ENCODE assay signal across 8 mouse cellular contexts in the genomic region with DNA sequence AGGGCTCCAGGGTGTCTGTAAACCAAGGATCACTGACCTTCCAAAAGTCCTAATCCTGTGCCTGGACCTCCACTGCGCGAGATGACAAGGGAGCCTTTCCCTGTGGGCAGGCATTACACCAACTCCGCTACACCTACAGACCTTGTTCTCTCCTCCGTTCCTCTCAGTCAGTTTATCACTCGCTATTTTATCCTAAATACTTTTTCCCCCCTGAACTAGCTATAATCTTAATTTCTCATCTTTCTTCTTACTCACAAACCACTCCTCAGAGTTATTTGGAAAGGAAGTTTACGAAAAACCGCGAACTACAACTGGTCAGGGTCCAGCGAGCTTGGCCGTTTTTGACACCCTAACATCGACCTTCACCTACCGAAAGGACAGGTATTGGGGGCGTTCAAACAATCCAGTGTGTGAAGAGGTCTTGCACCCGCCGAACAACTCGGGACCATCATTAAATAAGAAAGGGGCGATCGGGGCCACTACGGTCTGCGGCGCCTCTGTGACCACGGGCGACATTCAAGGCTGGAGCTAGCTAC. TPM values are rescaled to one million over a fixed set of nuclear protein-coding genes. Genes with fewer than 3 reads are reported as not detected.
DNase-seq lines count a peak whose midpoint lies in the region; ATAC-seq and TF ChIP-seq lines count a peak whose summit lies in the region.

No protein-coding gene starts in this region.

- no peak; the same call in 1 of the 2 replicates for ATAC-seq in heart, embryonic 11.5 days (replicated peaks; ENCODE audit: insufficient number of reproducible peaks, low FRiP score, low TSS enrichment)
- peak; percentile 57 for ATAC-seq in forebrain, embryonic 11.5 days (replicated peaks; ENCODE audit: low FRiP score)
- 0 out of 2 replicates have a peak, but pooled peaks have one; percentile 22 for ATAC-seq in kidney, postnatal 0 days (replicated peaks; ENCODE audit: low FRiP score, low read depth)
- 0 out of 2 replicates have a peak, but pooled peaks have one; percentile 36 for ATAC-seq in midbrain, postnatal 0 days (ENCODE audit: low FRiP score)
- no peak; the same call in 1 of the 2 replicates for ATAC-seq in megakaryocyte progenitor cell, adult 5-6 weeks (replicated peaks; ENCODE audit: poor library complexity)

- no peaks in the 10 kb centered on the region for H3K9me3 ChIP-seq in heart, embryonic 11.5 days (replicated peaks; ENCODE audit: control insufficient read depth, low read length)
- H3K9me3 ChIP-seq in ES-E14 (ENCODE audit: control insufficient read depth, insufficient read depth, low read depth, low read length), result no peaks in the 10 kb centered on the region
- no peaks in the 10 kb centered on the region for H3K9me3 ChIP-seq in forebrain, embryonic 11.5 days (ENCODE audit: control insufficient read depth, low read length)
- no peaks in the 10 kb centered on the region for H3K9me3 ChIP-seq in kidney, postnatal 0 days (replicated peaks; ENCODE audit: low read length)
- no peaks in the 10 kb centered on the region for H3K9me3 ChIP-seq in midbrain, postnatal 0 days (ENCODE audit: low read length)

- H3K4me2 ChIP-seq in heart, embryonic 11.5 days, result peak overlapping the region; percentile 91
- H3K4me2 ChIP-seq in forebrain, embryonic 11.5 days (ENCODE audit: low read depth, low read length, severe bottlenecking), result peak overlapping the region; percentile 77
- H3K4me2 ChIP-seq in kidney, postnatal 0 days (ENCODE audit: low read length), result peak overlapping the region; percentile 98
- H3K4me2 ChIP-seq in midbrain, postnatal 0 days (ENCODE audit: low read depth, low read length, poor library complexity, severe bottlenecking), result peak overlapping the region; percentile 99

- no peak for DNase-seq in heart, adult 11 months
- no peak for DNase-seq in ES-E14 (ENCODE audit: low read depth, low spot score)
- DNase-seq in forebrain, embryonic 11.5 days (ENCODE audit: low spot score), result no peak
- no peak for DNase-seq in kidney, postnatal 0 days (ENCODE audit: low spot score)
- DNase-seq in midbrain, postnatal 0 days (ENCODE audit: low spot score), result peak; percentile 5
- DNase-seq in ovary, adult 18-20 months (ENCODE audit: low spot score), result no peak

- 2% methylated on average over 23 of the region's 23 CpGs for WGBS in heart, embryonic 11.5 days (ENCODE audit: insufficient replicate concordance)
- WGBS in forebrain, embryonic 11.5 days, result 2% methylated on average over 23 of the region's 23 CpGs
- under 1% methylated on average over 23 of the region's 23 CpGs for WGBS in kidney, postnatal 0 days
- 2% methylated on average over 23 of the region's 23 CpGs for WGBS in midbrain, postnatal 0 days

- H3K9ac ChIP-seq in heart, embryonic 11.5 days (ENCODE audit: low read depth, low read length), result peak overlapping the region; percentile 92
- H3K9ac ChIP-seq in ES-E14 (ENCODE audit: insufficient read depth, low read depth, low read length, poor library complexity, severe bottlenecking), result peak overlapping the region; percentile 88
- H3K9ac ChIP-seq in forebrain, embryonic 11.5 days (ENCODE audit: low read length), result peak overlapping the region; percentile 96
- peak overlapping the region; percentile 78 for H3K9ac ChIP-seq in kidney, postnatal 0 days (ENCODE audit: low read depth, low read length)
- peak overlapping the region; percentile 80 for H3K9ac ChIP-seq in midbrain, postnatal 0 days (replicated peaks; ENCODE audit: low read length, poor library complexity, severe bottlenecking)

- TF ChIP-seq CTCF in kidney, postnatal 0 days (IDR thresholded peaks at IDR 0.05; ENCODE audit: low read depth), result no peak
- no peak for TF ChIP-seq CTCF in midbrain, postnatal 0 days (IDR thresholded peaks at IDR 0.05)

- H3K27ac ChIP-seq in heart, embryonic 11.5 days (ENCODE audit: low read depth, low read length), result peak overlapping the region; percentile 82
- H3K27ac ChIP-seq in ES-E14 (ENCODE audit: insufficient read depth, low read depth, low read length, poor library complexity, severe bottlenecking), result peak overlapping the region; percentile 65
- H3K27ac ChIP-seq in forebrain, embryonic 11.5 days (ENCODE audit: low read depth, low read length), result no peak overlapping the region
- H3K27ac ChIP-seq in kidney, postnatal 0 days, result peak overlapping the region; percentile 69; the same call in 1 of the 2 replicates
- H3K27ac ChIP-seq in midbrain, postnatal 0 days (ENCODE audit: low read depth, low read length), result peak overlapping the region; percentile 48; the same call in 1 of the 2 replicates

- H3K27me3 ChIP-seq in heart, embryonic 11.5 days (ENCODE audit: control insufficient read depth, insufficient read depth, low read length), result no peaks in the 10 kb centered on the region
- no peaks in the 10 kb centered on the region for H3K27me3 ChIP-seq in forebrain, embryonic 11.5 days (ENCODE audit: control insufficient read depth, insufficient read depth, low read length)
- H3K27me3 ChIP-seq in kidney, postnatal 0 days (ENCODE audit: insufficient read depth, low read length), result no peaks in the 10 kb centered on the region
- H3K27me3 ChIP-seq in midbrain, postnatal 0 days (ENCODE audit: insufficient read depth, low read length), result no peaks in the 10 kb centered on the region

- in situ Hi-C loops in ES-E14 (cut with MboI; ENCODE audit: low sequenced_read_pairs in 2 of 2, unreplicated experiment in 2 of 2), result no loop called here

- peaks cover 7% of the 10 kb centered on the region; the same call in 1 of the 2 replicates for H3K4me1 ChIP-seq in heart, embryonic 11.5 days (ENCODE audit: control insufficient read depth, insufficient read depth, low read length)
- H3K4me1 ChIP-seq in ES-E14 (ENCODE audit: control insufficient read depth in 2 of 2, insufficient read depth in 2 of 2, low read length in 2 of 2, poor library complexity in 1 of 2), result peaks cover 6 to 8% of the 10 kb centered on the region in 2 experiments
- no peaks in the 10 kb centered on the region for H3K4me1 ChIP-seq in forebrain, embryonic 11.5 days (replicated peaks; ENCODE audit: control insufficient read depth, insufficient read depth, low read length)
- no peaks in the 10 kb centered on the region for H3K4me1 ChIP-seq in kidney, postnatal 0 days (replicated peaks; ENCODE audit: insufficient read depth, low read length)
- no peaks in the 10 kb centered on the region for H3K4me1 ChIP-seq in midbrain, postnatal 0 days (ENCODE audit: insufficient read depth, low read length)

- H3K4me3 ChIP-seq in heart, embryonic 11.5 days (ENCODE audit: low read depth, low read length), result peak overlapping the region; percentile 83
- H3K4me3 ChIP-seq in ES-E14 (ENCODE audit: insufficient read depth in 1 of 2, low read depth in 1 of 2, low read length in 2 of 2, poor library complexity in 1 of 2, severe bottlenecking in 1 of 2), result peak overlapping the region; percentile 89 to 93
- H3K4me3 ChIP-seq in forebrain, embryonic 11.5 days (ENCODE audit: low read depth, low read length), result peak overlapping the region; percentile 79
- peak overlapping the region; percentile 76 for H3K4me3 ChIP-seq in kidney, postnatal 0 days (replicated peaks; ENCODE audit: low read depth, low read length)
- peak overlapping the region; percentile 80 for H3K4me3 ChIP-seq in midbrain, postnatal 0 days (ENCODE audit: low read depth, low read length)

- no peaks in the 10 kb centered on the region for H3K36me3 ChIP-seq in heart, embryonic 11.5 days (ENCODE audit: control insufficient read depth, insufficient read depth, low read length)
- peaks cover 13% of the 10 kb centered on the region for H3K36me3 ChIP-seq in ES-E14 (ENCODE audit: control insufficient read depth, insufficient read depth, low read length, poor library complexity, severe bottlenecking)
- no peaks in the 10 kb centered on the region; the same call in 1 of the 2 replicates for H3K36me3 ChIP-seq in forebrain, embryonic 11.5 days (ENCODE audit: control insufficient read depth, insufficient read depth, low read length)
- no peaks in the 10 kb centered on the region for H3K36me3 ChIP-seq in kidney, postnatal 0 days (ENCODE audit: insufficient read depth, low read length)
- no peaks in the 10 kb centered on the region for H3K36me3 ChIP-seq in midbrain, postnatal 0 days (ENCODE audit: insufficient read depth, low read length)

TF ChIP-seq in ES-E14, 5 proteins besides CTCF, POLR2A, EP300 and RAD21:
- no peak for TF ChIP-seq ZC3H11A (IDR thresholded peaks at IDR 0.05; ENCODE audit: borderline replicate concordance, low read depth, low read length)
TF ChIP-seq in ES-E14: peak in this region for 0.

RNA-seq across cellular contexts. Expression of a gene that starts 0.4 kb away (rescaled TPM):
- polyA plus RNA-seq in heart, embryonic 11.5 days (2014; fragmentation: Nextera tagmentation; extraction: Ambion mirVana), result 35.1 and 36.1 TPM in 2 replicates
- total RNA-seq in ES-E14 (2012; rRNA removed), result 132 and 190 TPM in 2 replicates
- polyA plus RNA-seq in forebrain, embryonic 11.5 days (2014; fragmentation: Nextera tagmentation; extraction: Ambion mirVana), result 99.7 and 109 TPM in 2 replicates
- polyA plus RNA-seq in kidney, postnatal 0 days (2015; fragmentation: Nextera tagmentation; extraction: Ambion mirVana), result 30.8 and 33.8 TPM in 2 replicates
- total RNA-seq in midbrain, postnatal 0 days (2014; rRNA removed), result 3.7 and 5.5 TPM in 2 replicates
- polyA plus RNA-seq in midbrain, postnatal 0 days (2015; fragmentation: Nextera tagmentation; extraction: Ambion mirVana), result 3.6 and 4.8 TPM in 2 replicates
- total RNA-seq in megakaryocyte progenitor cell, adult 5-6 weeks (2015), result 156 and 172 TPM in 2 replicates
- total RNA-seq in megakaryocyte progenitor cell, adult 5-6 weeks (2017), result 95.7 and 125 TPM in 2 replicates

Comparison
In these comparisons a context has a peak if more than half of its experiments do, and no peak if none do; other contexts are left out.
1. ATAC-seq: peak in forebrain, embryonic 11.5 days (single experiment), kidney, postnatal 0 days (single experiment) and midbrain, postnatal 0 days (single experiment); none in heart, embryonic 11.5 days (single experiment) and megakaryocyte progenitor cell, adult 5-6 weeks (single experiment).
2. Peak in every context shown above with its lines, with median percentiles within 50 percentile points of each other: H3K4me2 ChIP-seq, H3K4me3 ChIP-seq and H3K9ac ChIP-seq.